Mouse (Mus musculus) frontal cortex, postnatal 36 days (tissue): ENCODE data around the gene Dhx30.

Experiments used
- DNase-seq, 2 experiments: peaks; one replicate each; pipeline ENCODE4 v3.0.0; 2022; ENCODE audit warnings: low spot score in 2 of 2

The Dhx30 gene

DNA sequence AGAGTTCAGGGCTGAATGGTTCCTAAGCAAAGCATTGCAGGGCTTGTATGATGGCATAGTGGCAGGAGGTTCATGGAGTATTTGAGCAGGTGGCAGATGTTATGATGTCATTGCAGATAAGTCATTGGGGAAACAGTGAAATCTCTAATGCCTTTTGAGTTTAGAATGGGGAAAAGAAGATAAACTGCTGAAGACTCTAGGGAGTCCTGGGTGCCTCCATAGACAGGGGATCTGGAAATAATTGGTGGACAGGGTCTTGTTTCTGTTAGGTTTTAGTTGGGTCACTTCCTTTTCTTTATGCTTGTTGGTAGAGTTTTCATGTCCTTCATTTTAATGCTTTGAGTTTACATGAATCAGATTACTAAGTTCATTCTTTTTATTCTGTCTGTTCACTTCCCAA is 70.4 kb downstream of the Dhx30 start:
- DNase-seq, result no peak

GRCm38 (mm10) chr9:110045763-110046377 is 71.8 kb downstream of the Dhx30 start:
- DNase-seq, result no peak

DNA sequence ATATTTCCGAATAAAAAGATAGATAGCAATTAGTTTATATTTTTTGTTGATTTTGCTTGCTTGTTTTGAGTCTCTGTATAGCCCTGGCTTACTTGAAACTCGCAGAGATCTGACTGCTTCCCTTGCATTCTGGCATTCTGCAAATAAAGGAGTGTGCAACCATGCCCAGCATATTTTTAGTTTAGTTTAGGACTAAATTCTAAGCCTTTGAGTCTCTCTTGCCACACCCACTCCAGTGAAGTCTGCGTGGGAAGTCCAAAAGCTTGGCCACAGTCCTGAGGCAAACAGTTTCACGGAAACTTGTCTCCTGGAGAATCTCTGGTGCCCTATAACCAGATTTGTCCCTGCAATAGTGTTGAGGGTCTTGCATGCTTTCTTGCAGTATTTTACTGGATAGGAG is 73.3 kb downstream of the Dhx30 start:
- peak in 1 of 2 experiments; percentile 68 for DNase-seq

- no peak for DNase-seq
Measured at GRCm38 (mm10) chr9:110038485-110038884, 79.1 kb downstream of the Dhx30 start.

DNA sequence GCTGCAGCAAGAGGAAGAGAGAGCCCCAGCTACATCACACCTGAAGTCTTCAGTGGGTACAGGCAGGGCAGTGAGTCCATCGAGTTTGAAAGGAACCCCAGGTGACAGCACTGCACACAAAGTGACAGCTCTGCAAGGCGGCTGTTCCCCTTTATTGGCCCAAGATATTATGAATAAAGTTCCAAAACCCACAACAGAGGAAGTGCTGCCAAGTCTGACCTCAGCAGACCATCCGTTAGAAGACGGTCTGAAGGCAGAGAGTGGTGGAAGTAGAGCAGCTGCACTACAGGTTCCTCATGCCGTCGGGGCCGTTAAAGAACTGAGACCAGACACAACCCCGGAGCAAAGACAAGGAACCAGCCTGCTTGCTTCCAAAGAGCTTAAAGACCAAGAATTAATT is 79.7 kb downstream of the Dhx30 start:
- no peak for DNase-seq

DNA sequence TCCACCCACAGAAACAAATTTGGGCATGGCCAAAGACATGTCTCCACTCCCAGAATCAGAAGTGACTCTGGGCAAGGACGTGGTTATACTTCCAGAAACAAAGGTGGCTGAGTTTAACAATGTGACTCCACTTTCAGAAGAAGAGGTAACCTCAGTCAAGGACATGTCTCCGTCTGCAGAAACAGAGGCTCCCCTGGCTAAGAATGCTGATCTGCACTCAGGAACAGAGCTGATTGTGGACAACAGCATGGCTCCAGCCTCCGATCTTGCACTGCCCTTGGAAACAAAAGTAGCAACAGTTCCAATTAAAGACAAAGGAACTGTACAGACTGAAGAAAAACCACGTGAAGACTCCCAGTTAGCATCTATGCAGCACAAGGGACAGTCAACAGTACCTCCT is 82.5 kb downstream of the Dhx30 start:
- no peak for DNase-seq
